Mouse (Mus musculus) lung, postnatal 0 days (tissue): ENCODE results near the gene Slc22a18.

Experiments used
- CTCF ChIP-seq: IDR thresholded peaks from 2 replicates; pipeline ENCODE4 v1.5.1; 2016; ENCODE audit warnings: antibody characterized with exemption, mild to moderate bottlenecking
- EP300 ChIP-seq: IDR thresholded peaks from 2 replicates; pipeline ENCODE4 v1.6.1; 2016; ENCODE audit warnings: antibody characterized with exemption, mild to moderate bottlenecking, control low read depth

- TF ChIP-seq CTCF, result no peak
- no peak for TF ChIP-seq EP300
Observed at GRCm38 (mm10) chr7:143500912-143501311, 27.4 kb downstream of the Slc22a18 start.
